Mouse (Mus musculus) bone marrow, adult 2 months (tissue): ENCODE measurements around the gene Nell2.

Experiments
- CTCF ChIP-seq: fragments of 200-500 bp; IDR thresholded peaks from 2 replicates; pipeline ENCODE4 v1.5.1; 2011; ENCODE audit warnings: low read length, control low read depth; ENCODE audit not compliant: control insufficient read depth, insufficient read depth
- POLR2A ChIP-seq: fragments of 200-500 bp; IDR thresholded peaks from 2 replicates; pipeline ENCODE4 v1.6.1; 2011; ENCODE audit warnings: low read depth, mild to moderate bottlenecking, control low read depth, low read length, borderline replicate concordance; ENCODE audit not compliant: control insufficient read depth

GRCm38 (mm10) chr15:95330926-95331325 lies 197.4 kb downstream of the Nell2 start:
- TF ChIP-seq CTCF = no peak
- TF ChIP-seq POLR2A = no peak
